Mouse (Mus musculus): Measurements from ENCODE around the gene Cep164.
"Not testable (repeated sequence)": the region's sequence is repeated elsewhere in the genome, so short reads cannot be mapped to it uniquely, and the experiment has no call there.

The Cep164 gene

DNA sequence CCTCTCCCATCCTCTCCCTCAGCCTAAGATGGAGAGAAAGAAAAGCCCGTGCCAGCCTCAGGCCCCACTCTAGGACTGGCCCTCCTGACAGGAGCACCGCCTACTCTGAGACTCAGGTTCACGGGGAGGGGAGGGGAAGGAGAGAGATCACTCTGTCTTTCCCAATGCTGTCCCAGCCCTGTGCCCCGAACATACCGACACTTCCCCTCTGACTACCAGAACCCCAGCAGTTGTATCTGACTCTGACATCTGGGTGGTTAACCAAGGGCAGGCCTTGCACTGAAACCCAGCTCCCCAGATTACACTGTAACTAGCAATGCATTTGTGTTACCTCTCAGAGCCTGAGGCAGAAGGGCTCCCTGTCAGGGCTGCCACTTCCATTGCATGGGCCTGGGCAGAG is 40.1 kb downstream of the Cep164 start:
- DNase-seq (ENCODE audit: extremely low read depth, low read depth, low spot score): no peak

DNA sequence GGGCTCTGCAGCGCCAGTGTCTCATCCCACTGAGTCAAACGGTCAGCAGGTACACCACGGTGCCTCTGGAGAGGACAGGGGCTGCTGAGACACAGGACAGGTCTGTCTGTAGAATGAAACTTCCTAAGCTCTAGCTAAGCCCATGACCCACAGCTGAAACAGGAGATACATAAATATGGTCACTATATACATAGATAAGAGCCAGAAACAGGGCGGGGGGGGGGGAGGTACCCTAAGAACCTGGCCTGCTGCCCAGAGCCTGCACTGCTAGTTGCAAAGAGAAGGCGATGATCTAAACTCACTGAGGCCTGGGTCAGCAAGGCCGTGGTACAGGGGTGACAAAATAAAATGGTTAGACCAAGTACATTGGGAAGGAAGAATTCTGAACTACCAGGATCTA is 40.9 kb downstream of the Cep164 start:
- no peak for DNase-seq (ENCODE audit: extremely low read depth, low read depth, low spot score)

DNA sequence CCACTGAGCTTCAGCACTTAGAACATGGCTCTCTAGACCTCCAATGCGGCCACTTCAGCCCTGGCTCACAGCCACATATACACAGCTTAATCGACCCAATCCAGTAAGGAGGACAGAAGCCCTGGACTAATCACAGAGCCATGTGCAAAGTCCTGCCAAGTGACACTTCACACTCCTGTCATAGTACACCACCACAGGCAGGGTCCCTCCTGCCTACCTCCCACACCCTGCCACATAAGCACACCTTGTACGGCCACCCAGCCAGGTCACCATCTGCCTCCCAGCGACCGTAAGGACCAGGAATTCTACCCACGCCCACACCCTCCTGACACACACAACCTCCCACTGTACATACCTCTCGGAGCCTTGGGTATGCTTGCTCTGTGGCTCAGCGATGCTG is 41.4 kb downstream of the Cep164 start:
- no peak for DNase-seq (ENCODE audit: extremely low read depth, low read depth, low spot score)

DNA sequence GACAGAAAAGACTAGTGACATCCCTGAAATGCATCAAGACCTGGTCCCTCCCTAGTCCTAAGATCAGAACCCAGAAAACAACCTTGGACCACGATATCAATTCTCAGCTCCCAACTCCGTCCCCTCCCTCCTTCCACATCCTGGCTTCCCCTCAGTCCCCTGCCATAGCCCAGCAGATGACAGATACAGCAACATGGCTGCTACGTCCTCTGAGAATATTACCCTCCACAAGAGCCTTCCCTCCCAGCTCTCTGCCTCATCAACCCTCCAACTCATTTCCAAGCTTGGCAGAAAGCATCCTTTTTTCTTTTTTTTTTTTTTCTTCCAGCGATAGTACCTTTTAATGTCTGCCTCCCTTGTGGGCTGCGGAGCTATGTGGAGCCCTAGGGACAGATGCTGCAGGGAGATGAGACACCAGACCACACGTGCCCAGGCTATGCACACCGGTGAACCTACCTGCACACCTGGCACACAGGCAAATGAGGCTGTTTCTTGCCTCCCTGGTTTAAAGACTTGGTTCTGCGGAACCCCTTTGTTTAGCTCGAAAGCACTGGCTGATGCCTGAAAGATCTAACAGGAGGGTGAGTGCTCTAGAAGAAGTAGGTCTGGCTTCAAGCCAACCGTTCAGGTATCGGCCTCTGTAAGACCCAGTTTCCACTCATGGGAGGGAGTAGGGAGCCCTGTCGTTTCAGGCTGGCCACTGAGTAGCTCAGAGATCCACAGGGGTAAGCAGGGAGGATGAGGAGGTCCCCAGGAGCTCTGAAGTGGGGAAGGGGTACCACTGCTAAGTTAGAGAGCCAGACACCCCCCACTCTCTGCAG is 45.0 kb downstream of the Cep164 start:
- no peak for DNase-seq (ENCODE audit: extremely low read depth, low read depth, low spot score)

DNA sequence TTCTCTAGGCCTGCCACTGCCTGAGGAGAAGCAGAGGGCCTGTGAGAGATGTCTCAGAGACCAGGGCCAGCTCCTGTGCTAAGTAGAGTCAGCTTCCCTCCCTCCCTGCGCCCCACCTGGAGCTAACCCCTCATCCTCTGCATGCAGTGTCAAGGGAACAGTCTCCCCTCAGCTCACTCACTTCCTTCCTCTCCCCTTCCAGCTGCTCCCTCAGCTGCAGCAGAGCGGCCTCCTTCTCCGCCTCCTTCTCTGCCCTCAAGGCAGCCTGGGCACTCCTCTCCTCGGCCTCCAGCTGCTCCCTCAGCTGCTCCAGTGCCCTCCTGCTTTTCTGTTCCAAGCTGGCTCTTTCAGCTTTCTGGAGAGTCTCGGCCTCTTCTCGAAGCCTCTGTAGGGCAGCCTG is 49.3 kb downstream of the Cep164 start:
- no peak for DNase-seq (ENCODE audit: extremely low read depth, low read depth, low spot score)

DNA sequence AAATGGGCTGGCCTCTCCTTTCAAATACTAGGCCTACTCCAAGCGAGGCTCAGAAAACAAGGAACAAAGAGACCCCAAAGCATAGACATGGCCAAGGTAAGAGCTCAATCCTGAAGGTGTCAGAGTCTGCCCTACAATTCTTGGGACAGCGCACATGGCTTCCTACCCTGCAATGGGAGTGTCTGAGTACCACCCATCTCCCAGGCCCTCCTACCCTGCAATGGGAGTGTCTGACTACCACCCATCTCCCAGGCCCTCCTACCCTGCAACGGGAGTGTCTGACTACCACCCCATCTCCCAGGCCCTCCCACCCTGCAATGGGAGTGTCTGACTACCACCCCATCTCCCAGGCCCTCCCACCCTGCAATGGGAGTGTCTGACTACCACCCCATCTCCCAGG is 52.3 kb downstream of the Cep164 start:
- not testable (repeated sequence) for DNase-seq (ENCODE audit: extremely low read depth, low read depth, low spot score)

DNA sequence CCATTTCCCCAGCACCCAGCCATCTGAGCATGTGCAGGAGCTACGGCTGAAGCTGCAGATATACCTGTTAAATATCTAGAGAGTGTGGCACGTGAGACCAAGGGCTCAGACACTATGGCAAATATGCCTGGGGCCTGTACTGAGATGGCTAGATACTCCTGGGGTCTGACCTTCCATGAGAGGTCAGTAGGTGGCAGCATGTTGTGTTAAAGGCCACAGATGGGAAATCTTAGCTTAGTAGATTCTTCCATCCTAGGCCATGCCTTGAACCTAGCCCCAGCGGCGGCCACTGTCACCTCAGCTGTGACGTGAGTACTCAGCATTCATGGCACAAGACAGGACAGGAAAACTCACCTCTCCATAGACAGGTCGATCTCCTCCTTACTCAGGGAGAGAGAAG is 54.4 kb downstream of the Cep164 start:
- DNase-seq (ENCODE audit: extremely low read depth, low read depth, low spot score): no peak

DNA sequence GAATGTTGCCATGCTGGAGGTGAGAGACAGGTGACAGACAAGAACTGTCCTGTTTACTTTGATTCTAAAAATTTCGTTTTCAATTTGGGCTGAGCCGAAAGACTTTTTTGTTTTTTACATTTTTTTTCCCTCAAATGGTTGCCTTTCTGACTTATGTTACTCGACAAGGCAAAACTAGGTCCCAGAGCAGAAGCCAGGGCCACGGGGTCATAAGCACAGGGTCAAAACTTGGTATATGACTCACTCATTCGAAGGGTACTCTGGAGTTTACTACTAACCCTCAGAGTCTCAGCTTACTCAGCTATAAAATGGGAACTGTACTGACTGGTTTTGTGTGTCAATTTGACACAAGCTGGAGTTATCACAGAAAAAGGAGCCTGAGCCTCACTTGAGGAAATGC is 58.9 kb downstream of the Cep164 start:
- no peak for DNase-seq (ENCODE audit: extremely low read depth, low read depth, low spot score)

DNA sequence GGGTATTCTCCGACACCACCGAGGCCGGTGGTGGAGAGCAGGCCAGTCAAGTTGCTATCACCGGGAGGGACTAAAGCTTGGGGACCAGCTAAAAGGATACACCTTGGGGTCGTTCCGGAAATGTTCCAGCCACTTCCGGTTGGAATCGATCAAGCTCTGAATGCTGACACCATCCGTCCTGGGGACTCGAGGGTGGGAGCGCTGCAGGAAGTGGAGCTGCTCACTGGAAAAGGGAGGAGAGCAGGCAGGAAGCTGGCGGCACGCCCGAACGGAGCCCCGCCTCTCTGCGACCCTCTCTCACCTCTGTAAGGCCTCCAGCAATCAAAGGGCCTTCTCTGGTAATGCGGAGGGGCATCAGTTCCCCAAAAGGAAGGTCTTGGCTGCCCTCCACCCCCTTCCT is 60.1 kb downstream of the Cep164 start:
- DNase-seq (ENCODE audit: extremely low read depth, low read depth, low spot score): no peak

DNA sequence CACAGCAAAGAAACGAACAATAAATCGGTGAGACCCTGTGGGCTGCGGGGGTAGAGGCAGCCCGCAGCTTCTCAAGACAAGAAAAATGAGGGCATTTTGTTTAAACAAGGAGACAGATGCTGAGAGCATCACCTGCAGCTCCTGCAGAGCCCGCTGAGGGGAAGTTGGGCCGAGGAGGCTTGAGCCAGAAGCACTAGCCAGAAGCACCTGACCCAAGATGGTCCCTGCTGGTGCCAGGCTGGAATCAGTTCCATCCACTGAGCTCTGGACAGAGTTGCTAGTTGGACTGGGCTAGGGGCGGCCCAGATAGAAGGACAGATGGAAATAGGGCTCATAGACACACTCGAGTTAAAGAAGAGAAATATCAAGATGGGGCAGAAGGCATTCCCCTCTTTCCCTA is 61.3 kb downstream of the Cep164 start:
- no peak for DNase-seq (ENCODE audit: extremely low read depth, low read depth, low spot score)

DNA sequence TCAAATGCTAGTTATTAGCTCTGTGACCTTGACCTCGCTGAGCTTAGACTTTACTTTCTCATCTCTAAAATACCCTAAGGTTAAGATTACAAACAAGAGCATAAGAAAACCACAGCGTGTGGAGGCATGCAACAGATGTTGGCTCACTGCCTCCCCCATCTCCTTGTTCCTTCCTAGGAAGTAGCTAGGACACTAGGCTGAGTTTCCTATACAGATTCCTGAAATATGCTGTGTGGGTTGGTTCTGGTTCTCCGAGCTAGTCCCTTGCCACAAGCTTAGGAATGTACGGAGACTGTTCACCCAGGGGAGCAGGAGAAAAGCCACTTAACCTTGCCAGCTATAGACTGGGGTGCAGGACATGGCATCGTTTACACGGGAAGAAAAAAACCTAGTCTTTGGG is 62.3 kb downstream of the Cep164 start:
- DNase-seq (ENCODE audit: extremely low read depth, low read depth, low spot score): peak; percentile 49

DNA sequence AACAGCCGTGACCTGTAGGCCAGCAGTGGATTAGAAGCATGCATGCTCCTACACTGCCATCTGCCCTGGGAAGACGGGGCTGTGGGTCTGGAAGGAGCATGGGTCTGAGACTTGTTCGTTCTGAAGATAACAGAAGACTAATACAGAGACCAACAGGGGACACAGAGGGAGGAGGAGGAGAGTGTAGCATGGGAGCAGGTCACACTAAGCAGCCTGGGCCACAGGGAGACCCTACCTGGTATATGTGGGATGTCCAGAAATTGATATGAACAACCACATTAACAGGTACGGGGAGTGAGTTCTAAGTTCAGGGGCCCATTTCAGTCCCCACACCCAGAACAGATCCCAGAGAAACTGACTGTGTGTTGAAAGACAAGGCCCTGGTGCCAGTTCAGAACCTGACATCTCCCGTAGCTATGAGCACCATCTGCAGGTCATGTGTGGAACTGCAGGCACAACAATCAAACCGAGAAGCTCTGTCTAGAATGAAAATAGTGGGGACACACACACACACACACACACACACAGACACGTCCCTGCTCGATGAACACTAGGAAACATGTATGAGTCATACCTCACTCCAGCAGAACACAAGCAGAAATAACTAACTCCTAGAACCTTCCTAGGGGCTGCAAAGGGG is 73.9 kb downstream of the Cep164 start:
- no peak for DNase-seq (ENCODE audit: extremely low read depth, low read depth, low spot score)

DNA sequence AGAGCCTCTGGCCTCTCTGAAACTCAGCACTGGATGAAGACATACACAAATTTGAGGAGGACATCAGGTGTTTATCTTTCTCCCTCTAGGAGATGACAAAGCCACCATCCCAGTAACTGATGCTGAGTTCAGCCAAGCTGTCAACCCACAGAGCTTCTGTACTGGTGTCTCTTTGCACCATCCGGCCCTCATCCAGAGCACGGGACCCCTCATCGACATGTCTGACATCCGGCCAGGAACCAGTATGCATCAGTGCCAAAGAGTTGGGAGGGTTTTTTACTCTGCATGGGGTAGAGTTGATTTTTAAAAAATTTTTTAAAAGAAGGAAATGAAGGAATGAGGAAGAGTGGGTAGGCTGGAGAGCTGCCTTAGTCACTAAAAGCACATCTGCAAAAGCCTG is 78.6 kb downstream of the Cep164 start:
- DNase-seq (ENCODE audit: extremely low read depth, low read depth, low spot score): no peak

DNA sequence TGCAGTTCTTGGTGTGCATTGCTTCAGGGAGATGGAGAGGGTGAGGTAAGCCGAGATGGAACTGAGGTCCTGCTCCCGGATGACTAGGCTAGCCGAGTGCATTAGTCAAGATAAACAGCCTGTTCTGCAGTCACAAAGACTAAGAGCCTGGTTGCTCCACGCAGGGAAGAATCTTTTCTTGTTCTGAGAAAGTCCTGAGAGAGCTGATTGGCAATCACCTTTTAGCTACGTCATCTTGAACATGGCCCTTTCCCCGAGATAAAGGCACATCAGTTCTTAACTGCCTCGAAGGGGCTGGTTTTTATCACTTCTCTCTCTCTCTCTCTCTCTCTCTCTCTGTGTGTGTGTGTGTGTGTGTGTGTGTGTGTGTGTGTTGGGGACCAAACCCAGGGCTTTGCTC is 83.0 kb downstream of the Cep164 start:
- no peak for DNase-seq (ENCODE audit: extremely low read depth, low read depth, low spot score)

DNA sequence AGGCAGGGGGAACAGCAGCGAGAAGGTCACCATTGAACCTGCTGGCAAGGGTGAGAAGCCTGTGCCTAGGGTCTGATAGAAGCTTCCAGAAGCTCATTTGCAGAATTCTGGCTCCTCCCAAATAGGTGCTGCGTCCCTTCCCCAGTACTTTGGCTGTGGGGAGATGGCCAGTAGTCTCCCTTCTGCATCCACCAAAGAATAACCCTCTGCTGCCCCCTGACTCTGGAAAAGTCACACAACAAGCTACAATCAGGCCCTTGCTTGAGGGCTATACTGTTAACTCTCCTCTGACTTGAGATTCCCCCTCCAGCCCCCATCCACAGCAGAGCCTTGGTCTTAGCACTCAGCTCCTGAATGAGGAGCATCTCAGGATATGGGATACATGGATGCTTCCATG is 87.9 kb downstream of the Cep164 start:
- no peak for DNase-seq (ENCODE audit: extremely low read depth, low read depth, low spot score)

DNA sequence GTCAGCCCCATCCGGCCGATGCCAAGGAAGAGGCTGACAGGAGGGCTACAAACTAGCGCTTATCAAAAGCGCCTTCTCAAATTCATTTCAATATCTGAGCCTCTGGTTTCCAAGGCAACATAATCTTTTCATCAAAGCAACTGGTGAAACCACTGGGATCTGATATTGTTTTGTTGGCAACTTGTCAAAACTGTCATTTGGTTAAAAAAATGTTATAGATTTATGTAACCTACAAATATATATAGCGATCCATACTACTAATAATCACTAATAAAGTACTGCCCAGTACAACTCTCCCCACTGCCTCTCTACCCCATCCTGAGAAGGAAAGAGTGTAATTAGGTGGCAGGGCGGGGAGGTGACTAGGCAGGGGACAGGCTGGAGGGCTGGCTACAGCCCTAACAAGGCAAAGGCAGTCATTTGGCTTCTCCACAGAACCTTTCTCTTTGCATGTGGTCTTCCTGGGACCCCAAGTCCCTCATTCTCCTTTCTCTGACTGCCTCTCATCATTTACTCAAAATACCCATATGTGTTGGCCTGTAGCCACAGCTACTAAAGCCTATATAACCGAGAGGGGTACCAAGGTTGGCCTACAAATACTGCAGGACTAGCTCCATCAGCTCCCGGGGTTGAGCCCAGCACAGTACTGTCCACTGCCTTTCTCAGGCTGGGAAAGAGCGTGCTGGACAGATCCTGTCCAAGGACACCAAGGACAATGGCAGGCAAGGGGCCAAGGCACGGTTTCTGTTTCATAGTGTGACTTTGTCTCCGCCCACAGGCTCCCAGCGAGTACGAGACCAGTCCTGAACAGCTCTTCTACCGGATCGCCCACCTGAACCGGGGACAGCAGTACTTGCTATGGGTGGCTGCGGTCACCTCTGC is 88.5 kb downstream of the Cep164 start:
- DNase-seq (ENCODE audit: extremely low read depth, low read depth, low spot score): no peak

DNA sequence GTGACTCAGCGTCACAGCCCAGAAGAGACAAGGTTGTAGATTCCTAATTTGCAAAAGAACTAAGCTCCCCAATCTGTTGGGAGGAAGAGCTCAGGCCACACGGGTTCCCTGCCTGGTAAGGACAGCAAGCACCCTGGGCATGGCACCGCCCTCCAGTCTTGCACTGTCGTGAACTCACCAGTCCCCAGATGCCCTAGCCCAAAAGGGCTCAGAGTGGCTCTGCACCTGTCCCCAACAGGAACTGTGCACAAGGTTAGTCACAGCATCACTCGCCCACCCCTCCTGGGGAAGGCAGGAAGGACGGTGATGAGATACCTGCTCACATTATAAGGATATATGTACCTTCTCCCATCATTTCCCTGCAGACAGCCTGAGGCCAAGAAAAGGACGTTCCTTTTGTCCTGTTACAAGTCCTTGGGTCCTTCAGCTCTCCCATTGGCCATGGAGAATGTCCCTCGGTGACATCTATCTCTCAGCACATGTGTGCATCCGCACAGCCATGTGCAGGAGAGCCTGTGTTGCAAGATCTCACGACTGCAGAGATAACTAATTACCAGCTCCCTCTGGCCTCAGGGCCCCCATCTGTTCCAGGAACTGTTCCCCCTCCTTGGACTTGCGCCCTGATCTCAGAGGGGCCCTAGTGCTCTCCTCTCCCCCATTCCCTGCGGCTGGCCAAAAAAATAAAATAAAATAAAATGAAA is 89.3 kb downstream of the Cep164 start:
- DNase-seq (ENCODE audit: extremely low read depth, low read depth, low spot score): no peak

DNA sequence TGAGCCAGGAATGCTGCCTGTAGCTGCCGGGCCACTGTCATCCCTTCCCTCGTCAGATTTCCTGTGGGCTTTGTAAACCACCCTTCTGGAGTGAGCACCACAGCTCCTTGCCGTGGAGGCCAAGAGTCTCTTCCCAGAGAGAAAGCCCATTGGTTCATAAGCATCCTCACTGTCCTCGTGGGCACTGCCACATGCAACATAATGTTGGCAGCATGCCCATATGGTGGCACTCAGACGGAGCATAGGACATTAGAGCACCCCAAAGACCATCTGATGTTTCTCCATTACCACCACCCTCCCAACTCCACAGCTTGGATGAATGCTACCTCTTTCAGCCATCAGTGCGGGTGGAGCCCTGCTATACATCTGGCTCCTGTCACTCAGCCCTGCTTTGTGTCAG is 95.2 kb downstream of the Cep164 start:
- no peak for DNase-seq (ENCODE audit: extremely low read depth, low read depth, low spot score)

DNA sequence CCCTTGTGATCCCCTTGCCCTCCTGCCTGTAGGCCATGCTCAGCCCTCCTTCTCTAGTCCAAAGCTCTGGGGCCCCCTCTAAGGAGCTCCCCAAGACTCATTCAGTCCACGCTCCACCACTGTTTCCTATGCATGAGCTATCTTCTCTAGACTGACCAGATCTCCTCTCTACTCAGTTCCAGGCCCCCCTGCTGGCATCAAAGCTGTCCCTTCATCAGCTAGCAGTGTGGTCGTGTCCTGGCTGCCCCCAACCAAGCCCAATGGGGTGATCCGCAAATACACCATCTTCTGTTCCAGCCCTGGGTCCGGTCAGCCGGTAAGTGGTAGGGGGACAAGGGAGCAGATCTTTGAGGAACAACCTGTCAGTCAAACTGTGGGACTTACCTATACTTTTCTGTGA is 96.6 kb downstream of the Cep164 start:
- no peak for DNase-seq (ENCODE audit: extremely low read depth, low read depth, low spot score)

DNA sequence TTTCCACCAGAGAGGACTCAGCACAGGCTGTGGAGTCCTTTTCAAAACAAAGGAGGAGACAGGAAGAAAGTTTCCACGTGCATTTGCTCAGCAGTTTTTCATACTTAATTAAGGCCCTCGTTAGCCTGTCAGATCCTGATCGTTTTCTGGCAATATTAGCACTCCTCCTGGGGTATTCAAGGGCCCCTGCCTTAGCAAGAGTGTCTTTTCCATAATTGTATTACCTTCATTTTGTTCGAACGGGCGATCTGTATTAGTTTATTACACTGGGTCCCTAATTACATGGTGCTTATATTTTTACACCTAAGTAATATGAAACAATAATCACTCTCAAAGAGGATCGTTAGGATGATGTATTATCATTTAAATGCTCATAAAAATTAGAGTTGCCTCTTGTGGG is 108.5 kb downstream of the Cep164 start:
- no peak for DNase-seq (ENCODE audit: extremely low read depth, low read depth, low spot score)
